Mouse (Mus musculus) liver, embryonic 14.5 days (tissue): ENCODE data around the gene Nek7.

ENCODE experiments used
- CTCF ChIP-seq: IDR thresholded peaks from 2 replicates; pipeline ENCODE4 v1.5.1; 2016; ENCODE audit warnings: antibody characterized with exemption, low read depth, control low read depth
- EP300 ChIP-seq: IDR thresholded peaks from 2 replicates; pipeline ENCODE4 v1.6.1; 2016; ENCODE audit warnings: antibody characterized with exemption, low read depth

- no peak for TF ChIP-seq EP300
- TF ChIP-seq CTCF: no peak
Measured at GRCm38 (mm10) chr1:138615388-138615787, 4.6 kb downstream of the Nek7 start.
